Mouse (Mus musculus) embryonic facial prominence, embryonic 15.5 days (tissue): ENCODE measurements around the gene Prim2. TPM values are rescaled to one million over a fixed set of nuclear protein-coding genes. Genes with fewer than 3 reads are reported as not detected.

Experiments
- ATAC-seq: fragments of 200-750 bp; cut with Nextera tagmentation; 2 replicates; pipeline ENCODE4 v1.8.0; 2017; ENCODE audit warnings: low read depth, moderate TSS enrichment; ENCODE audit not compliant: insufficient number of reproducible peaks, low FRiP score, low TSS enrichment
- H3K27ac ChIP-seq: fragments of 300-500 bp; sonication (generic); replicated peaks from 2 replicates; pipeline ENCODE4 v1.5.1; 2015; ENCODE audit warnings: mild to moderate bottlenecking, inconsistent platforms
- H3K27me3 ChIP-seq: fragments of 300-500 bp; sonication (generic); 2 replicates; pipeline ENCODE4 v1.6.1; 2015; ENCODE audit warnings: inconsistent platforms
- H3K36me3 ChIP-seq: fragments of 300-500 bp; sonication (generic); 2 replicates; pipeline ENCODE4 v1.6.1; 2015; ENCODE audit warnings: mild to moderate bottlenecking, inconsistent platforms
- H3K4me1 ChIP-seq: fragments of 300-500 bp; sonication (generic); 2 replicates; pipeline ENCODE4 v1.6.1; 2015; ENCODE audit warnings: inconsistent platforms
- H3K4me2 ChIP-seq: fragments of 300-500 bp; sonication (generic); replicated peaks from 2 replicates; pipeline ENCODE4 v1.6.1; 2015; ENCODE audit warnings: mild to moderate bottlenecking, inconsistent platforms
- H3K4me3 ChIP-seq: fragments of 300-500 bp; sonication (generic); replicated peaks from 2 replicates; pipeline ENCODE4 v1.5.1; 2015; ENCODE audit warnings: mild to moderate bottlenecking, inconsistent platforms
- H3K9ac ChIP-seq: fragments of 300-500 bp; sonication (generic); 2 replicates; pipeline ENCODE4 v1.6.1; 2015; ENCODE audit warnings: inconsistent platforms
- H3K9me3 ChIP-seq: fragments of 300-500 bp; sonication (generic); replicated peaks from 2 replicates; pipeline ENCODE4 v1.6.1; 2016; ENCODE audit warnings: inconsistent platforms
- WGBS: fragments of 180-500 bp; shearing (Covaris S2); methylation state at CpG from one replicate; pipeline ENCODE4 v1.1.7; 2015; 5-methylcytosine and 5-hydroxymethylcytosine counted together
- polyA plus RNA-seq: library from polyadenylated mRNA; unstranded; fragments of >200 nt; fragmentation: Nextera tagmentation; extraction: Ambion mirVana; gene quantifications from 2 replicates; pipeline ENCODE4 v1.2.1, GENCODE M21; 2015

Prim2 gene
- polyA plus RNA-seq: 30.3 and 30.5 TPM in 2 replicates

- Histone ChIP-seq H3K4me1 (peaks cover 7% of the 10 kb centered on the region), H3K27ac (peak within 1 kb of the TSS; percentile 83), H3K9ac (peak within 1 kb of the TSS; percentile 64), H3K9me3 (no peaks in the 10 kb centered on the region), H3K4me2 (peak within 1 kb of the TSS; percentile 90), H3K36me3 (peaks cover 25% of the 10 kb centered on the region), H3K4me3 (peak within 1 kb of the TSS; percentile 76), H3K27me3 (no peaks in the 10 kb centered on the region)
- WGBS: under 1% methylated on average over 26 of the region's 26 CpGs
- peak; percentile 86 for ATAC-seq
Observed at GRCm38 (mm10) chr1:33669708-33670141, at the start of gene Prim2. TSS of gene Prim2 (minus strand) at chr1:33669795.

DNA sequence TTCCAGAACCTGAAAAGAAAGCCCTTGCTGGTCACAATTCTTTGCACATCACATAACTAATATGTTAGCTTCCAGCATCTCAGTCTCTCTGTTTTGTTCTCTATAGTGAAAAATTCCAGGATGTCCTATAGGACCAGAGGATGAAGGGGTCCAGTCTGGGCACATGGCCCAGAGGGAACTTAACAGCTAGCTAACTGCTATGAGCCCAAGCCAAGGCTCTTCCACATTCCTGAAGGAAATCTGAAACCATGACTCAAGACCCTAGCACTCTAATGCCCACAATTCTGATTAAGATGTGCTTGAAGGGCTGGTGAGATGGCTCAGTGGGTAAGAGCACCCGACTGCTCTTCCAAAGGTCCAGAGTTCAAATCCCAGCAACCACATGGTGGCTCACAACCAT lies 48.0 kb upstream of the Prim2 start:
- peaks cover 7% of the 10 kb centered on the region for H3K4me1 ChIP-seq
- H3K27ac ChIP-seq: no peak overlapping the region
- H3K9ac ChIP-seq: no peak overlapping the region
- no peak for ATAC-seq
- 88% methylated on average over 1 of the region's 1 CpGs for WGBS
- no peaks in the 10 kb centered on the region for H3K9me3 ChIP-seq
- peaks cover 6% of the 10 kb centered on the region; the same call in 1 of the 2 replicates for H3K36me3 ChIP-seq
- H3K4me2 ChIP-seq: no peak overlapping the region
- no peak overlapping the region for H3K4me3 ChIP-seq
- H3K27me3 ChIP-seq: no peaks in the 10 kb centered on the region

GRCm38 (mm10) chr1:33714796-33715195 lies 45.2 kb upstream of the Prim2 start:
- no peak overlapping the region for H3K9ac ChIP-seq
- H3K4me1 ChIP-seq: peaks cover 2% of the 10 kb centered on the region; the same call in 1 of the 2 replicates
- H3K36me3 ChIP-seq: no peaks in the 10 kb centered on the region
- H3K9me3 ChIP-seq: no peaks in the 10 kb centered on the region
- no peak overlapping the region for H3K27ac ChIP-seq
- WGBS: 9% methylated on average over 10 of the region's 10 CpGs
- H3K4me3 ChIP-seq: no peak overlapping the region
- ATAC-seq: no peak; the same call in 1 of the 2 replicates
- H3K4me2 ChIP-seq: no peak overlapping the region
- no peaks in the 10 kb centered on the region for H3K27me3 ChIP-seq

- H3K4me3 ChIP-seq: no peak overlapping the region
- H3K9ac ChIP-seq: no peak overlapping the region
- H3K27me3 ChIP-seq: no peaks in the 10 kb centered on the region
- H3K9me3 ChIP-seq: no peaks in the 10 kb centered on the region
- H3K4me2 ChIP-seq: no peak overlapping the region
- 79% methylated on average over 5 of the region's 5 CpGs for WGBS
- no peak for ATAC-seq
- H3K36me3 ChIP-seq: no peaks in the 10 kb centered on the region
- no peak overlapping the region for H3K27ac ChIP-seq
- H3K4me1 ChIP-seq: no peaks in the 10 kb centered on the region
Observed at GRCm38 (mm10) chr1:33712026-33712425, 42.4 kb upstream of the Prim2 start.

DNA sequence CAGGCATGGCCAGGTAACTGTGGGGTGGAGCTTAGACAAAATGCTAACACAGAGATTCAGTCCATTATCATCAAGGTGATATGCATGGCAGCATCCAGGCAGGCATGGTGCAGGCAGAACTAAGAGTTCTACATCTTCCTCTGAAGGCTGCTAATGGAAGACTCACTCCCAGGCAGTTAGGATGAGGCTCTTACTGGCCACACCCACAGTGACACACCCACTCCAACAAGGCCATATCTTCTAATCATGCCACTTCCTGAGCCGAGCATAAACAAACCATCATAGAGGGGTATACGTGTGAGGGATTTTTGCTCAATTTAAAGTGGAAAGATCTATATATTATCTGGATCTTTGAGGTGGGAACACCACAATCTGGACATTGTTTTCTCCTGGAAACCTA lies 40.0 kb upstream of the Prim2 start:
- no peak overlapping the region for H3K4me2 ChIP-seq
- no peak overlapping the region for H3K27ac ChIP-seq
- ATAC-seq: no peak
- no peaks in the 10 kb centered on the region for H3K27me3 ChIP-seq
- no peaks in the 10 kb centered on the region for H3K36me3 ChIP-seq
- 56% methylated on average over 2 of the region's 2 CpGs for WGBS
- H3K9ac ChIP-seq: no peak overlapping the region
- H3K9me3 ChIP-seq: no peaks in the 10 kb centered on the region
- no peaks in the 10 kb centered on the region for H3K4me1 ChIP-seq
- no peak overlapping the region for H3K4me3 ChIP-seq

DNA sequence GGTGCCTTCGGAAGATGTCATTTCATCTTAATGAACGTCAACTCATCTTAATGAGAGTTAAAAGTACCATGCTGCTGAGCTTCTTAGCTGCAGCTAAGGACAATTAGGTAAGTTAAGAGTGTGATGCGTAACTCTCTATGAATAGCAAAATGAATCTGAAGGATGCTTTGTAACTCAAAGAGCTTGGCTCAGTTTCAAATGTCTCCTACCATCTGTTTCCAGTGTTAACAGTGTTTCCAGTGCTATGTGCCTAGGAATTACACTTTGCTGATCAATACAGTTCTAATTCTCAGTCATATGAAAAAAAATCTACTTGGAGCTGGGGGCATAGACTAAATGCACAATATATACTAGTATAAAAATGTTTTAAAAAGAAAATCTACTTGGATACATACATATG lies 31.6 kb upstream of the Prim2 start:
- Histone ChIP-seq H3K4me1 (no peaks in the 10 kb centered on the region), H3K4me3 (no peak overlapping the region), H3K27me3 (no peaks in the 10 kb centered on the region), H3K9ac (no peak overlapping the region), H3K4me2 (no peak overlapping the region), H3K36me3 (no peaks in the 10 kb centered on the region), H3K9me3 (no peaks in the 10 kb centered on the region), H3K27ac (no peak overlapping the region)
- 74% methylated on average over 3 of the region's 3 CpGs for WGBS
- no peak for ATAC-seq

GRCm38 (mm10) chr1:33696016-33696415 lies 26.4 kb upstream of the Prim2 start:
- WGBS: 81% methylated on average over 2 of the region's 2 CpGs
- Histone ChIP-seq H3K9ac (no peak overlapping the region), H3K27me3 (no peaks in the 10 kb centered on the region), H3K27ac (no peak overlapping the region), H3K36me3 (no peaks in the 10 kb centered on the region), H3K4me1 (no peaks in the 10 kb centered on the region), H3K4me2 (no peak overlapping the region), H3K9me3 (no peaks in the 10 kb centered on the region), H3K4me3 (no peak overlapping the region)
- ATAC-seq: no peak

DNA sequence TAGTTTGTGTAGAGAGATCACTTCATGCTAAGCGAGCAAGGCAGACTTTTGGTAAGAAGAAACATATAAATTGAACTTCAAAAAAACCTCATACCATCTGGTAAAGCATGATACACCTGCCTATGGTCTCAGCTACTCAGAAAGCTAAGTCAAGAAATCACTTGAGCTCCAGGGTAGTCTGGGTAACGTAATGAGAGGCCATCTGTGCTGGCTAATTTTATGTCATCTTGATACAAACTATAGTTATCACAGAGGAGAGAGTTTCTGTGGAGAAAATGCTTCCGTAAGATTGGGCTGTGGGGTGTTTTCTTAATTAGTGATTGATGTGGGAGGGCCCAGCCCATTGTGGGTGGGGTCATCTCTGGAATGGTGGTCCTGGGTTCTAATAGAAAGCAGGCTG lies 24.3 kb upstream of the Prim2 start:
- H3K4me2 ChIP-seq: no peak overlapping the region
- no peak overlapping the region for H3K9ac ChIP-seq
- no peak for ATAC-seq
- H3K4me1 ChIP-seq: no peaks in the 10 kb centered on the region
- no peaks in the 10 kb centered on the region for H3K27me3 ChIP-seq
- H3K9me3 ChIP-seq: no peaks in the 10 kb centered on the region
- H3K4me3 ChIP-seq: no peak overlapping the region
- no peaks in the 10 kb centered on the region for H3K36me3 ChIP-seq
- no peak overlapping the region for H3K27ac ChIP-seq
- WGBS: 67% methylated on average over 3 of the region's 3 CpGs

DNA sequence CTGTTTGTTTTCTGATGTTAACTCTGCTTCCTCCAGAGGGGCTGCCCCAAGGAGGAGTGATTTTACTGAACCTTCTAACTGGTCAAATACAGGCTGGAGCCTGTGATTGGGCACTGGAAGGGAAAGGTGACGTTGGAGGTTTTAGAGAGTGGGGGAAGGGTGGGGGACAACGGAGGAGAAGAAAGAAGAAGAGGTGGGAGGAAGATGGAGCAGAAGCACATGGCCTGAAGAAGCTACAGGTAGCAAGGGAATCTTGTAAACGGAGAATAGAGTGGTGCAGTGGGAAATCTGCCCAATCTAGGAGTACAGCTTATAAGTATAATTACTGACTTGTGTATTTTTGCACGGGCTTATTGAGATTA lies 20.5 kb upstream of the Prim2 start:
- Histone ChIP-seq H3K4me3 (no peak overlapping the region), H3K27me3 (no peaks in the 10 kb centered on the region), H3K4me1 (no peaks in the 10 kb centered on the region), H3K27ac (no peak overlapping the region), H3K36me3 (no peaks in the 10 kb centered on the region), H3K9ac (no peak overlapping the region), H3K4me2 (no peak overlapping the region), H3K9me3 (no peaks in the 10 kb centered on the region)
- 46% methylated on average over 4 of the region's 4 CpGs for WGBS
- no peak for ATAC-seq

DNA sequence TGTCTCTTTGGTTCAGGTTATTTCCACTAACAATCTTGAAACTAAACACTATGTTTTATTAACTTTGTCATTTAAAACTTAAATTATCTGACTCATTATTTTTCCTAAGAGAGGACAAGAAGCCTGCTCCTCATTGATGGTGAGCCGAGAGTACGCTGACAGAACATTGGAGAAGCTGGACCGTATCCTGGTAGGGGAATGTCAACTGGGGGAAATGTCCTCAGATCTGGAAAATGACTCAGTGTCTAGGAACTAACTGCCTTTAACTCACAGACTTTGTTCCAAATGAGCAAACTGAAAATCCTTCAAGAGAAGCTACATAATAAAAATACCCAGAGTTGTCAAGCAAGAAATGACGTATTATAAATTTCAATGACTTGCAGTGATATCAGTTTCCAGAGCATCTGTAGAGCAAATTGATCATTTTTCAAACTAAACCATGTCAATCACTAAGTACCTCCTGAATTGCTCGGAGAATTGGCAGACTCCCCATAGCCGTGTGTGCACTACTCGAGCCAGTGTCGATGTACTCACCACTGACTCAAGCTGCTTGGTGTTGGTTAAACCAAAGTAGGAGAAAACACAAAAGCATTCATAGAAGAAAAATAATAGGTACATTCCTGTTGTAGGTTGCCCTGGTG lies 20.0 kb upstream of the Prim2 start:
- no peaks in the 10 kb centered on the region for H3K9me3 ChIP-seq
- no peaks in the 10 kb centered on the region for H3K4me1 ChIP-seq
- no peak for ATAC-seq
- H3K27ac ChIP-seq: no peak overlapping the region
- no peak overlapping the region for H3K9ac ChIP-seq
- H3K27me3 ChIP-seq: no peaks in the 10 kb centered on the region
- H3K4me3 ChIP-seq: no peak overlapping the region
- 66% methylated on average over 8 of the region's 8 CpGs for WGBS
- H3K4me2 ChIP-seq: no peak overlapping the region
- H3K36me3 ChIP-seq: no peaks in the 10 kb centered on the region

- Histone ChIP-seq H3K9ac (no peak overlapping the region), H3K4me3 (no peak overlapping the region), H3K9me3 (no peaks in the 10 kb centered on the region), H3K27me3 (no peaks in the 10 kb centered on the region), H3K36me3 (no peaks in the 10 kb centered on the region), H3K27ac (no peak overlapping the region), H3K4me1 (no peaks in the 10 kb centered on the region), H3K4me2 (no peak overlapping the region)
- no peak for ATAC-seq
- WGBS: 22% methylated on average over 2 of the region's 2 CpGs
Observed at GRCm38 (mm10) chr1:33688810-33689209, 19.2 kb upstream of the Prim2 start.

DNA sequence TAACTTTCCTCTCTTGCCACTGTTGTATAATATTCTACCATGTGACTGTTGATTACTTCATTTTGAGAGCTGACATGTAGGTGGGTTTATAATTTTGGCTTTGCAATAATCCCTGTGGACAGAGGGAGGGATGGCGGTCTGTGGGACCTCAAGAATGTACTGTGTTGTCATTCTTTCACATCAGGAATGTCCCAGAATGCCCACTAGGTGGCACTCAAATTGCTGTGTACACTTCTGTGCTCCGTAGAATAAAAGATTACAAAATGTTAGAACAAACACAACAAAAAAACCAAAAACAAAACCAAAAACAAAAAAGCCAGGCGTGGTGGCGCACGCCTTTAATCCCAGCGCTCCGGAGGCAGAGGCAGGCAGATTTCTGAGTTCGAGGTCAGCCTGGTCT lies 14.9 kb upstream of the Prim2 start:
- Histone ChIP-seq H3K9me3 (no peaks in the 10 kb centered on the region), H3K27me3 (no peaks in the 10 kb centered on the region), H3K27ac (no peak overlapping the region), H3K4me3 (no peak overlapping the region), H3K9ac (no peak overlapping the region), H3K4me2 (no peak overlapping the region), H3K4me1 (no peaks in the 10 kb centered on the region), H3K36me3 (no peaks in the 10 kb centered on the region)
- 65% methylated on average over 8 of the region's 8 CpGs for WGBS
- ATAC-seq: no peak
